Mouse (Mus musculus) CD4-positive, CD25-positive, alpha-beta regulatory T cell (primary cell): Measurements from ENCODE around the gene Gpr165. TPM values are rescaled to one million over a fixed set of nuclear protein-coding genes. Genes with fewer than 3 reads are reported as not detected.

Experiments
- polyA plus RNA-seq: library from polyadenylated mRNA; unstranded; fragments of 100-300 nt; shearing (Covaris generic); gene quantifications from one replicate; pipeline ENCODE4 v1.2.1, GENCODE M21; 2017

Gene Gpr165
- polyA plus RNA-seq = not detected

GRCm38 (mm10) chrX:96712907-96713774 is at the start of gene Gpr165:
TSS of gene Gpr165 (plus strand) at chrX:96713441.

